Mouse (Mus musculus): ENCODE results near the gene Aimp2.

Gene Aimp2

DNA sequence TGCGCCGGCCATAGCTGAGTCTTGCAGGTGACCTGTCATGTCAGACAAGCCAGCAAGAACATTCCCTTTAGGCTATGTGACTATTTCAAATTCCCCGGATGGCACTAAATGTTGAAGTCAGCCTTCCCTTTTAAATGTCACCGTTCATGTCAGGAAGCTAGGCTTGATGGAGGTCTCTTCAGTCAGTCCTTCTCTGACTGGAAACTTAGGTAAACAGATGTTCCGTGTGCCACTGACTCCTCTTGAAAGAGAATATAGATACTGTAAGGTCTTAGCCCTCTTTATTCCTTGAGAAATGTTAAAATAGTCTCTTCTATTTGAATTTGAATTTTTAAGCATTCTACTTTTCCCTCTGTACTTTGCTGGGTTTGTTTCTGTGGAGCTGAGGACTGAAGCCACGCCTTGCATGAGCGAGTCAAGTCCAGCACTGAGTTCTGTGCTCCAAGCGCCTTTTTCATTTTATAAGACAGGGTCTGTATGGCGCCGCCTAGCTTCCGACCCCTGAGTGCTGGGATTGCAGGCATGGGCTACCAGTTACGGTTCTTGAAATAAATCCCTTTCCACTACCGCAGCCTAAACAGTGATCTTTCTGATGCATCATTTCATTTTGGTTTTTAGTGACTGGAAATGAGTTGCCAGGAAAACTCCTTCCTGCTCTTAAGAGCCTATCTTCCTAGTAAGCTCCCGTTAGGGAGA lies 11.9 kb downstream of the Aimp2 start, which contains the start of gene Ankrd61:
Gene Ankrd61 (minus strand): TSS at position 51 of the 696 bp plus-strand sequence.
- no peak for DNase-seq

DNA sequence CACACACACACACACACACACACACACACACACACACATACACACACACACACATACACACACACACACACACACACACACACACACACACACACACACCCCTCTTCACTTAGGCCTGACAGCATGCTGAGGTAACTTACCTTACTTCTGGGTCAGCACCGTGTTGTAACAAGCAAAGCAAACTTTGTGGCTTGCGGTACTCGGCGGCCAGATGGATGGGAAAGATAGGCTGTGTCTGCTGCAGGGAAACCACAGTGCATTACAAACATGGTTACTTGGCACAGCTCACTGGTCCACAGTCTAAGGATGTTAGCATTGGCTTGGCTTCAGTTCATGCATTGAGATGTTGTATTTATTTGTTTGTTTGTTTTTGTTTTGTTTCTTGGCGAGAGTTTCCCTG lies 16.3 kb downstream of the Aimp2 start:
- DNase-seq = no peak

DNA sequence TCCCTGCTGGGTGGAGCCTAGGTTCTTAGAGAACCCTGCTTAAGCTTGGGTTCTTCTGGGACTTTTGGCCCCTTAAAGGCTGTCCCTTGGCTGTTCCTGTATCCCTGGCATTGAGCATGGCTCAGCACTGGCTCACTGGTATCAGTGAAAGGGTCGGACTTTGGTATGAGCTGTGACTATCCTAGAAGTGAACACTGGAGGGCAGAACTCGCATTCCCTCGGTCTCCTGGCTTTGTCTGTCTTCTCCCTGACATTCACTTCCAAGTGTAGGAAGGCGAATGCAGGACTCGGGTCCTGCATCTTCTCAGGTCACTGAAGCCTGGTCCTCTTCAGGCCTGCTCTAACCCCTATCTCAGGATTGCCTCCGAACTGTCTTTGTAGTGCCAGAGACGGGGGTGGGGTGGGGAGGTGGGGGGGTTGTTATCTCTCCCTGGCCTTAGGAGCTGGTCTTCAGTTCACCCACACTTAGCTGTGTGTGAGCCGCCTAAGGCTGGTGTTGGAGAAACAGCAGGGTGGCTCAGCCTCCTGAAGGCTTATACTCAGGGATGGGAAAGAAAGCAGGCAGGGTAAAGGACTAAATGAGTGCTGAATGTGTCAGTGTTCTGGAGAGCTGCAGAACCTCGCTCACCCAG lies 17.3 kb downstream of the Aimp2 start:
- no peak for DNase-seq

DNA sequence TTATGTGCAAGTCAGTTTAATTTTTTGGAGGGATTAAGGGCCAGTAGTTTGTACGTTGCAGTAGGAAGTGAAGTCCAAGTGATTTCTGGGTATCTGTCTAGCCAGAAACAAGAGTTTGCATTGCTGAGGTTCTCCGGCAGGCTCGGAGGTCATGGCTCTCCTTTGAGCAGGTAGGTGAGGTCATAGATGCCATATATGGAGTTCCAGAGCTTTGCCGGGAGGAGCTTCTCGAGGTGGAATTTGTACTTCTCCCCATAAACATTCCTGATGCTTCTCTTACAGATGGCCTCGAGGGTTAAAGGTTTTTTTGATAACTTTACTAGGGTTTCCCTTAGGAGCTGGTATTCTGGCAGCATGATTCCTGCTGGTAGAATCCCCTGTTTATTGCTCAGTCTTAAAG lies 18.9 kb downstream of the Aimp2 start:
- no peak for DNase-seq

- DNase-seq = no peak
Measured at GRCm38 (mm10) chr5:143885274-143885673, 24.4 kb downstream of the Aimp2 start.

DNA sequence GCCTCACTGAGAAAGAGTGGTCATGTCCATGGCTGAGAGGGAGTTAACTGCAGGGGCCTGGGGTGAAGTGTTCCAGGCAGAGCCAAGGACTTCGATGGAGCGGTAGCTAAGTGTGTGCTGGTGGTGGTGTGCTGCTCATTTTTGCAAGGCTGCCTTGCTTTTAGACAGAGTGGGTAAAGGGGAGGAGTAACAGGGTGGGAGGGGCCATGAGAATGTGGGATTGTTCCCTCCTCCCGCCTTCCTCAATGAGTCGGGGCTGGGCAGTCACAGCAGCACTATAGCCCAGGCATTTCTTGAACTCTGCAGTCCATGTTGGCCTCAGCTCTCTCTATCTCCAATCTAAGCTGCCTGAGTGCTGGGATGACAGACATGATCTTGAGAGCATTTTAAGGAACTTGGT lies 35.1 kb downstream of the Aimp2 start:
- no peak for DNase-seq

GRCm38 (mm10) chr5:143871547-143872169 lies 38.0 kb downstream of the Aimp2 start:
- DNase-seq = no peak

Measured in cerebellum, adult 9-11 months (tissue).